Mouse (Mus musculus) lung, postnatal 25 days (tissue): ENCODE results near the gene Phactr1.

Experiments
- DNase-seq: peaks from one replicate; pipeline ENCODE4 v3.0.0; 2022; ENCODE audit warnings: low spot score

The Phactr1 gene

GRCm38 (mm10) chr13:43130161-43130560 is 449.7 kb downstream of the Phactr1 start:
- DNase-seq, result no peak

GRCm38 (mm10) chr13:43131741-43132191 is 451.3 kb downstream of the Phactr1 start:
- DNase-seq, result no peak

- DNase-seq, result no peak
Observed at GRCm38 (mm10) chr13:43132859-43133258, 452.4 kb downstream of the Phactr1 start.

GRCm38 (mm10) chr13:43133400-43133799 is 453.0 kb downstream of the Phactr1 start:
- no peak for DNase-seq

- no peak for DNase-seq
Observed at GRCm38 (mm10) chr13:43134468-43134867, 454.0 kb downstream of the Phactr1 start.

- DNase-seq, result no peak
Observed at GRCm38 (mm10) chr13:43144720-43145418, 464.4 kb downstream of the Phactr1 start.

- no peak for DNase-seq
Observed at GRCm38 (mm10) chr13:43146515-43147258, 466.3 kb downstream of the Phactr1 start.

- DNase-seq, result no peak
Observed at GRCm38 (mm10) chr13:43148692-43149091, 468.3 kb downstream of the Phactr1 start.

GRCm38 (mm10) chr13:43149661-43150060 is 469.2 kb downstream of the Phactr1 start:
- no peak for DNase-seq

GRCm38 (mm10) chr13:43152005-43152520 is 471.6 kb downstream of the Phactr1 start:
- no peak for DNase-seq

- DNase-seq, result no peak
Observed at GRCm38 (mm10) chr13:43157370-43157769, 476.9 kb downstream of the Phactr1 start.

GRCm38 (mm10) chr13:43158281-43158680 is 477.9 kb downstream of the Phactr1 start:
- no peak for DNase-seq

- DNase-seq, result no peak
Observed at GRCm38 (mm10) chr13:43159429-43159828, 479.0 kb downstream of the Phactr1 start.

GRCm38 (mm10) chr13:43167721-43168120 is 487.3 kb downstream of the Phactr1 start:
- DNase-seq, result no peak

GRCm38 (mm10) chr13:43171020-43171710 is 490.7 kb downstream of the Phactr1 start, which contains the start of gene Tbc1d7:
Tbc1d7 (minus strand) TSS chr13:43171501.
- peak; percentile 97 for DNase-seq

- DNase-seq, result no peak
Observed at GRCm38 (mm10) chr13:43172036-43172713, 491.8 kb downstream of the Phactr1 start.

GRCm38 (mm10) chr13:43173262-43173661 is 492.8 kb downstream of the Phactr1 start:
- DNase-seq, result peak; percentile 81

GRCm38 (mm10) chr13:43176676-43177075 is 496.3 kb downstream of the Phactr1 start:
- no peak for DNase-seq

GRCm38 (mm10) chr13:43177317-43177716 is 496.9 kb downstream of the Phactr1 start:
- no peak for DNase-seq

- no peak for DNase-seq
Observed at GRCm38 (mm10) chr13:43181104-43181503, 500.7 kb downstream of the Phactr1 start.

- DNase-seq, result peak; percentile 81
Observed at GRCm38 (mm10) chr13:43182465-43183201, 502.2 kb downstream of the Phactr1 start.
